Comparison of ENCODE assay signal across 9 mouse cellular contexts in genomic region chr15:19162119-19162888, GRCm38 (mm10).
A peak's percentile ranks its signal among the peaks of the same experiment; 100 is the strongest.
DNase-seq lines count a peak whose midpoint lies in the region; TF ChIP-seq lines count a peak whose summit lies in the region.
"Had no signal": no experiment of that assay in that cellular context is flagged by ENCODE, and none has a peak within 500 bp of the region (broad histone marks: within the 10 kb centered on the region; RNA-seq: fewer than 3 reads in every experiment).

No protein-coding gene starts in this region.

- TF ChIP-seq CTCF in cerebellum, adult 2 months (IDR thresholded peaks at IDR 0.05; ENCODE audit: borderline replicate concordance, insufficient read depth, low read depth, low read length) = no peak

- WGBS in cerebellum, adult 2 months = 16% methylated on average over 6 of the region's 6 CpGs

- DNase-seq in layer of hippocampus, adult 11-12 months (ENCODE audit: low spot score) = peak; percentile 31
- no peak for DNase-seq in layer of hippocampus, adult 9-10 months (ENCODE audit: low spot score)
- peak; percentile 12 to 44 for DNase-seq in cerebellum, adult 2 months
- DNase-seq in heart, postnatal 14 days = peak; percentile 26 to 61
- DNase-seq in right cerebral cortex, adult 2 months (ENCODE audit: low spot score in 2 of 2) = peak; percentile 10 to 28
- DNase-seq in B cell, adult 2 months = no peak
- no peak for DNase-seq in MN1 (ENCODE audit: low spot score)
- no peak for DNase-seq in urinary bladder, adult 2 months (ENCODE audit: low spot score)

- no peak overlapping the region for H3K27ac ChIP-seq in cerebellum, adult 2 months (ENCODE audit: insufficient read depth, low read length)
- H3K27ac ChIP-seq: limb, embryonic 12.5 days had no signal

- H3K4me3 ChIP-seq in cerebellum, adult 2 months (replicated peaks; ENCODE audit: insufficient read depth, low read depth, low read length) = no peak overlapping the region
- H3K4me3 ChIP-seq: limb, embryonic 12.5 days had no signal

- TF ChIP-seq POLR2A in cerebellum, adult 2 months (IDR thresholded peaks at IDR 0.05; ENCODE audit: borderline replicate concordance, insufficient read depth, low read length) = no peak

- no peaks in the 10 kb centered on the region for H3K27me3 ChIP-seq in cerebellum, adult 2 months (ENCODE audit: control insufficient read depth, insufficient read depth, low read length)
- H3K27me3 ChIP-seq: limb, embryonic 12.5 days had no signal

- H3K4me1 ChIP-seq in cerebellum, adult 2 months (ENCODE audit: control insufficient read depth, insufficient read depth, low read length) = no peaks in the 10 kb centered on the region
- H3K4me1 ChIP-seq: limb, embryonic 12.5 days had no signal

- intact Hi-C loops in heart, postnatal 14 days (cut with DNase I) = no loop called here

Comparison
In these comparisons a context has a peak if more than half of its experiments do, and no peak if none do; other contexts are left out.
1. DNase-seq: peak in layer of hippocampus, adult 11-12 months (single experiment), cerebellum, adult 2 months (2 of 2), heart, postnatal 14 days (2 of 2) and right cerebral cortex, adult 2 months (2 of 2); none in layer of hippocampus, adult 9-10 months (single experiment), B cell, adult 2 months (0 of 2), MN1 (single experiment) and urinary bladder, adult 2 months (single experiment).